Mouse (Mus musculus) hindbrain, embryonic 11.5 days (tissue): Measurements from ENCODE around the gene Egln1. TPM values are rescaled to one million over a fixed set of nuclear protein-coding genes. Genes with fewer than 3 reads are reported as not detected.

ENCODE experiments used
- ATAC-seq: fragments of 200-750 bp; cut with Nextera tagmentation; 2 replicates; pipeline ENCODE4 v1.8.0; 2017; ENCODE audit warnings: mild to moderate bottlenecking, moderate TSS enrichment, moderate library complexity; ENCODE audit not compliant: low FRiP score
- DNase-seq: peaks from one replicate; pipeline ENCODE4 v3.0.0-alpha.2; 2015; ENCODE audit warnings: low spot score
- H3K27ac ChIP-seq: fragments of 300-500 bp; sonication (generic); 2 replicates; pipeline ENCODE4 v1.5.1; 2014; ENCODE audit warnings: mild to moderate bottlenecking, low read depth, low read length
- H3K27me3 ChIP-seq: fragments of 300-500 bp; sonication (generic); 2 replicates; pipeline ENCODE4 v1.6.1; 2014; ENCODE audit warnings: mild to moderate bottlenecking, low read length, moderate library complexity, mixed read lengths; ENCODE audit not compliant: control insufficient read depth, insufficient read depth
- H3K36me3 ChIP-seq: fragments of 300-500 bp; sonication (generic); 2 replicates; pipeline ENCODE4 v1.6.1; 2014; ENCODE audit warnings: mild to moderate bottlenecking, low read length, moderate library complexity, mixed read lengths; ENCODE audit not compliant: control insufficient read depth, insufficient read depth
- H3K4me1 ChIP-seq: fragments of 300-500 bp; sonication (generic); replicated peaks from 2 replicates; pipeline ENCODE4 v1.6.1; 2014; ENCODE audit warnings: low read length, mixed read lengths; ENCODE audit not compliant: control insufficient read depth, insufficient read depth
- H3K4me2 ChIP-seq: fragments of 300-500 bp; sonication (generic); replicated peaks from 2 replicates; pipeline ENCODE4 v1.6.1; 2014; ENCODE audit warnings: mild to moderate bottlenecking, low read depth, low read length
- H3K4me3 ChIP-seq: fragments of 300-500 bp; sonication (generic); 2 replicates; pipeline ENCODE4 v1.5.1; 2014; ENCODE audit warnings: low read depth, low read length
- H3K9ac ChIP-seq: fragments of 300-500 bp; sonication (generic); 2 replicates; pipeline ENCODE4 v1.6.1; 2014; ENCODE audit warnings: low read depth, low read length
- H3K9me3 ChIP-seq: fragments of 300-500 bp; sonication (generic); 2 replicates; pipeline ENCODE4 v1.6.1; 2016; ENCODE audit warnings: low read length; ENCODE audit not compliant: control insufficient read depth
- WGBS: fragments of 180-500 bp; shearing (Covaris S2); extraction: QIAGEN DNeasy Blood & Tissue Kit; methylation state at CpG from one replicate; pipeline ENCODE4 v1.1.7; 2014; 5-methylcytosine and 5-hydroxymethylcytosine counted together
- polyA plus RNA-seq: library from polyadenylated mRNA; unstranded; fragments of >200 nt; fragmentation: Nextera tagmentation; extraction: Ambion mirVana; gene quantifications from 2 replicates; pipeline ENCODE4 v1.2.1, GENCODE M21; 2014

Egln1 gene
- polyA plus RNA-seq, 1 experiment from 2014 or later = 23.4 TPM

DNA sequence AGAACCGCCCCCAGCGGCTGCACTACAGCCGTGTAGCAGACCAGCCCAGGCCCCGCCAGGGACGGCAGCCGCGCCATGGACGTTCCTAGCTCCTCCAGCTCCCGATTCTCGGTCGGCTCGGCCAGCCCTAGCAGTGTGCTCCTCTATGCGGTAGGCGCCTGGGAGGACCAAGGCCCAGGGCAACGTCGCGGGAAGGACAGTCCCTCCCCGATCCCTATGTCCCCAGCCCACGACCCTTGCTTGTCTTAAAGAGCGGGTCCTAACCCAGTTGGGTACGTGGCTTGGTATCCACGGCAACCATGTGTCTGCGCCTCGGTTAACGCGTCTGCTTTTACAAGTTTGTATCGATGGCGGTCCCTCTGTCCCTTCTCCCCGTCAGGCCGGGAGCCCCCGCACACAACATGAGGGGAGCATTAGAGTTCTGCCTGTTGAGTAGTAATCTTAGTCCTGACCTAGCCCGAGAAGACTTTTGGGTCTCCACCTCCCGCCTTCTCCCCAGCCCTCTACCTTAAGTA, 85.9 kb downstream of the Egln1 start:
- H3K9ac ChIP-seq = peak overlapping the region; percentile 98
- ATAC-seq (peak; percentile 86), DNase-seq (no peak)
- 0% methylated on average over 31 of the region's 33 CpGs for WGBS
- peak overlapping the region; percentile 95 for H3K4me3 ChIP-seq
- peak overlapping the region; percentile 89 for H3K27ac ChIP-seq
- H3K4me1 ChIP-seq = peaks cover 3% of the 10 kb centered on the region; the same call in 1 of the 2 replicates
- H3K4me2 ChIP-seq = peak overlapping the region; percentile 76
- H3K9me3 ChIP-seq = no peaks in the 10 kb centered on the region
- no peaks in the 10 kb centered on the region for H3K27me3 ChIP-seq
- H3K36me3 ChIP-seq = peaks cover 8% of the 10 kb centered on the region; the same call in 1 of the 2 replicates

GRCm38 (mm10) chr8:124862321-124863162, 86.6 kb downstream of the Egln1 start, which contains the start of the genes Gnpat and 2810004N23Rik:
Gnpat (plus strand) TSS chr8:124863033.
2810004N23Rik (minus strand) TSS chr8:124863120.
- ATAC-seq (peak; percentile 98), DNase-seq (peak; percentile 97)
- Histone ChIP-seq H3K4me2 (peak within 1 kb of the TSS; percentile 76), H3K27ac (peak within 1 kb of the TSS; percentile 89), H3K9me3 (no peaks in the 10 kb centered on the region), H3K27me3 (no peaks in the 10 kb centered on the region), H3K4me3 (peak within 1 kb of the TSS; percentile 95), H3K4me1 (0 out of 2 replicates have a peak, but pooled peaks cover 3% of the 10 kb centered on the region), H3K36me3 (peaks cover 9% of the 10 kb centered on the region; the same call in 1 of the 2 replicates), H3K9ac (peak within 1 kb of the TSS; percentile 98)
- 1% methylated on average over 52 of the region's 55 CpGs for WGBS

DNA sequence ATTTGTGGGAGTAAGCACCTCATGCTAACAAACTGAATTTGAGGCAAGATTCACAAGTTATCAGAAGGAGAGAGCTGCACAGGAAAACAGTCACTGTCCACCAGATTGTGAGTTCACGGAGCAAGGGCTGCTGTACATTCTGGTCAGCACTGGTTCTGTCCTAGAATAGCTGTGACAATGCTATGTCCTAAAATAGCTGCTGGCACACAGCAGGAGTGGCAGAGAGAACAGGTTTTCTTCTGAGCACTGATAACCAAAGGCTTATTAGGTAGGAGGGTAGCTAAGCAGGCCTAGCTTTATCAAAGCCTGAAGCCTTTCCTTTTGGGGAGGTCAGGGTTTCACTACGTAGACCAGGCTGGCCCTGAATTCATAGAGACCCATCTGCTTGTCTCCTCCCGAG, 88.9 kb downstream of the Egln1 start:
- H3K36me3 ChIP-seq = peaks cover 18% of the 10 kb centered on the region; the same call in 1 of the 2 replicates
- no peak for ATAC-seq

GRCm38 (mm10) chr8:124859466-124859865, 89.7 kb downstream of the Egln1 start:
- Histone ChIP-seq H3K4me2 (no peak overlapping the region), H3K4me3 (no peak overlapping the region), H3K27ac (no peak overlapping the region), H3K36me3 (peaks cover 18% of the 10 kb centered on the region; the same call in 1 of the 2 replicates), H3K27me3 (no peaks in the 10 kb centered on the region), H3K9me3 (no peaks in the 10 kb centered on the region), H3K9ac (no peak overlapping the region), H3K4me1 (0 out of 2 replicates have a peak, but pooled peaks cover 3% of the 10 kb centered on the region)
- no peak for ATAC-seq
- DNase-seq = no peak

More for the DNA sequence above, 88.9 kb downstream of the Egln1 start:
- H3K27me3 ChIP-seq = no peaks in the 10 kb centered on the region
- H3K9me3 ChIP-seq = no peaks in the 10 kb centered on the region
- no peak overlapping the region for H3K9ac ChIP-seq
- no peak overlapping the region for H3K4me2 ChIP-seq
- 0 out of 2 replicates have a peak, but pooled peaks cover 3% of the 10 kb centered on the region for H3K4me1 ChIP-seq
- no peak overlapping the region for H3K4me3 ChIP-seq
- H3K27ac ChIP-seq = no peak overlapping the region
- DNase-seq = no peak
- 88% methylated on average over 3 of the region's 3 CpGs for WGBS

Other genes with a start within 250 kb of the Egln1 start
- gene Ttc13, start 227.3 kb downstream of the Egln1 start, polyA plus RNA-seq = 59.0 and 59.1 TPM in 2 replicates
- 32.2 and 34.0 TPM in 2 replicates for gene Arv1, start 227.2 kb downstream of the Egln1 start, polyA plus RNA-seq
- gene Fam89a, start 197.5 kb downstream of the Egln1 start, polyA plus RNA-seq = 3.9 and 4.3 TPM in 2 replicates
- gene Trim67, start 156.2 kb downstream of the Egln1 start, polyA plus RNA-seq = 6.5 and 7.3 TPM in 2 replicates
- gene Gnpat, start 86.3 kb downstream of the Egln1 start, polyA plus RNA-seq = 110 and 115 TPM in 2 replicates
- gene 2810004N23Rik, start 86.2 kb downstream of the Egln1 start, polyA plus RNA-seq = 38.8 and 41.6 TPM in 2 replicates
- 6.7 and 8.7 TPM in 2 replicates for gene Exoc8, start 51.6 kb downstream of the Egln1 start, polyA plus RNA-seq
- 9.6 and 12.3 TPM in 2 replicates for gene Sprtn, start 51.4 kb downstream of the Egln1 start, polyA plus RNA-seq
- 149 and 156 TPM in 2 replicates for gene Tsnax, start 63.7 kb upstream of the Egln1 start, polyA plus RNA-seq
- gene Disc1, start 104.9 kb upstream of the Egln1 start, polyA plus RNA-seq = 1.2 and 1.6 TPM in 2 replicates